Mouse (Mus musculus): ENCODE data around the gene Atg14.

DNA sequence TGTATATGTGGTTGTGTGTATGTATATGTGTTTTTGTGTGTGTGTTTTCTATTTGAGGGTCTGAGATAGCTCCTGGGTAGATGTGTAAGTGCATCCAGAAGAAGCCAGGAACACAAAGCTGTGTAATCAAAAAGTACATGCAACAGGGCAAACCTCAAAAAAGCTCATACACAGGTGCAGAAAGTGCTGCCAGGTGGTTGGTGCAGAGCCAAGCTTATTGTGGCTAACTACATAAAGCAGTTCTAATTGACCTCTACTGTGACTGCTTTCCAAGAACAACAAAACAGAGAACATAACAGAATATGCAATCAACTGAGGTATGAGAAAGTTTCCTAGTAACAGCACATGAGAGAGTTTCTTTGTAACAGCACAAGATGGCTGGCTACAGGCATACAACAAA is 13.9 kb upstream of the Atg14 start:
- no peak for TF ChIP-seq CTCF (IDR thresholded peaks at IDR 0.05; ENCODE audit: control insufficient read depth, insufficient read depth, insufficient replicate concordance, low read depth, low read length)
- no peak for TF ChIP-seq POLR2A (IDR thresholded peaks at IDR 0.05; ENCODE audit: control insufficient read depth, low read depth, low read length)
